Mouse (Mus musculus) lung, postnatal 0 days (tissue): Measurements from ENCODE around the gene Gad1.

ENCODE experiments used
- CTCF ChIP-seq: IDR thresholded peaks from 2 replicates; pipeline ENCODE4 v1.5.1; 2016; ENCODE audit warnings: antibody characterized with exemption, mild to moderate bottlenecking
- EP300 ChIP-seq: IDR thresholded peaks from 2 replicates; pipeline ENCODE4 v1.6.1; 2016; ENCODE audit warnings: antibody characterized with exemption, mild to moderate bottlenecking, control low read depth

- TF ChIP-seq EP300 (no peak), CTCF (no peak)
Measured at GRCm38 (mm10) chr2:70573544-70574210, 20.8 kb downstream of the Gad1 start.
